Mouse (Mus musculus) spleen, adult 2 months (tissue): ENCODE results near the gene Abhd11. TPM values are rescaled to one million over a fixed set of nuclear protein-coding genes. Genes with fewer than 3 reads are reported as not detected.

Experiments used
- DNase-seq, 2 experiments: peaks; one replicate each; pipeline versions ENCODE4 v3.0.0 to v3.0.0-alpha.2; 2012 to 2021; ENCODE audit warnings: low spot score in 2 of 2, low read depth in 1 of 2
- H3K27ac ChIP-seq: fragments of 200-500 bp; 2 replicates; pipeline ENCODE4 v1.5.1; 2012; ENCODE audit warnings: low read length, inconsistent platforms; ENCODE audit not compliant: insufficient read depth
- H3K27me3 ChIP-seq: fragments of 200-500 bp; 2 replicates; pipeline ENCODE4 v1.6.1; 2012; ENCODE audit warnings: mild to moderate bottlenecking, moderate library complexity, low read length, inconsistent platforms; ENCODE audit not compliant: control insufficient read depth, insufficient read depth
- H3K36me3 ChIP-seq: fragments of 200-500 bp; 2 replicates; pipeline ENCODE4 v1.6.1; 2012; ENCODE audit warnings: mild to moderate bottlenecking, low read length, inconsistent platforms; ENCODE audit not compliant: control insufficient read depth, insufficient read depth
- H3K4me1 ChIP-seq: fragments of 200-500 bp; 2 replicates; pipeline ENCODE4 v1.6.1; 2011; ENCODE audit warnings: inconsistent platforms; ENCODE audit not compliant: control insufficient read depth, insufficient read depth, insufficient read length
- H3K4me3 ChIP-seq: fragments of 200-500 bp; 2 replicates; pipeline ENCODE4 v1.5.1; 2011; ENCODE audit warnings: mild to moderate bottlenecking, inconsistent platforms; ENCODE audit not compliant: insufficient read depth, insufficient read length; ENCODE audit errors: extremely low read depth
- CTCF ChIP-seq: fragments of 200-500 bp; IDR thresholded peaks from 2 replicates; pipeline ENCODE4 v1.5.1; 2011; ENCODE audit warnings: mild to moderate bottlenecking, inconsistent platforms; ENCODE audit not compliant: insufficient read depth, insufficient read length, insufficient replicate concordance; ENCODE audit errors: extremely low read depth
- POLR2A ChIP-seq: fragments of 200-500 bp; IDR thresholded peaks from 2 replicates; pipeline ENCODE4 v1.6.1; 2011; ENCODE audit warnings: low read depth, low read length, inconsistent platforms
- WGBS: fragments of 180-500 bp; shearing (Covaris S2); methylation state at CpG from one replicate; pipeline ENCODE4 v1.1.7; 2018; 5-methylcytosine and 5-hydroxymethylcytosine counted together
- polyA plus RNA-seq: library from polyadenylated mRNA; depleted of rRNA; stranded (reverse); fragments of >200 nt; gene quantifications from 2 replicates; pipeline ENCODE4 v1.2.3, GENCODE M21; 2012

Abhd11 gene
- polyA plus RNA-seq, 1 experiment: 43.6 TPM

DNA sequence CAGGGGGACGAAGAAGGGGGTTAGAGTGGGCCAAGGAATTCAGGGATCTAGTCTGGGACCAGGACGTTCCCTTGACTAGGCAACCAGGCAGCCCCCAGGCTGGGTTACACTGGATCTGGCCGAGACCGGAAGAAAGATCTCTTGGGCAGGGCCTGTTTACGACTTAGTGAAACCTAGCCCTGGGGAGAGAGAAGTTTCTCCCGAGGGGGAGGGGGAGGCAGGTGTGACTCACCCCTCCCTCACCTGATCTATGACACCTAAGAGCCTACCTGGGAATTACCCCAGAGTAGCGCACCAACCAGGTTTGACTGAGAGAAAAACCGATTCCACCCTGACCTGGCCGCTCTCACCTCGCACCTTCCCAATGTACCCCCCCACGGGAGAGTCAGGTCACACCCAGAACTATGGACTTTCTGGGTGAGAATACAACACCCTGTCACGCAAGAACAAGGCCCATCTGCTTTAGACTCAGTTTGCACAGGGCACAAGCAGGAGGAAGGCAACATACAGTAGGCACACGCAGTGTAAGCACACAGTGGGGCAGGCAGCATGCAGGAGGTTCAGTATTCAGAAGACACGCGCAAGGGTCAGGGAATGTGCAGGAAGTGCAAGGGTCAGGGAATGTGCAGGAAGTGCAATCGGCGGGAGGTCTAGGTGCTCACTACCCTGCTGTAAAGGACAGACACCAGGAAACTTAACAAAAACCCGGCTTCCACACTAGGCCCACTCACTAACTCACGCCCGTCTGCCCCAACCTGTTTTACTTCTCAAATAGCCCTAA, 41.6 kb upstream of the Abhd11 start:
- WGBS: 85% methylated on average over 20 of the region's 20 CpGs
- Histone ChIP-seq H3K4me1 (peaks cover 5% of the 10 kb centered on the region; the same call in 1 of the 2 replicates), H3K27me3 (no peaks in the 10 kb centered on the region), H3K4me3 (no peak overlapping the region), H3K36me3 (no peaks in the 10 kb centered on the region), H3K27ac (no peak overlapping the region)
- no peak for DNase-seq
- no peak for TF ChIP-seq CTCF
- no peak for TF ChIP-seq POLR2A

DNA sequence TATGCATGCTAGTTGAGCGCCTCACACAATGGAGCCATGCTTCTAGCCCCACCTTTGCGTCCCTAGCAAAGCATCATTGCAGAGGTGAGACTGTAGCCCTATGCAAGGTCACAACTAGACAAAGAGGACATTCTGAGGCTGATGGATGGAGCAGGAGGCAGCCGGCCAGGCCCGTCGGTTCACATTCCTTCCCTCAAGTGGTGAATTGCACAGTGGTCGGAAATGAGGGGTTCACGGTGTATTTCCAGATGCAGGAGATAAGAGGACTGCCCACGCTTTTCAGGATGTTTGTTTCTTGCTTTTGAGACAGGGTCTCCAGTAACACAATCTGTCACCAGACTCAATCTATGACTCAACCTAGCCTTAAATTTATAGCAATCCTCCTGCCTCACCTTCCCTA, 38.3 kb upstream of the Abhd11 start:
- no peaks in the 10 kb centered on the region for H3K36me3 ChIP-seq
- H3K27ac ChIP-seq: no peak overlapping the region
- DNase-seq: no peak
- no peaks in the 10 kb centered on the region for H3K27me3 ChIP-seq
- TF ChIP-seq CTCF (no peak), POLR2A (no peak)
- H3K4me3 ChIP-seq: no peak overlapping the region
- 87% methylated on average over 8 of the region's 8 CpGs for WGBS
- peaks cover 5% of the 10 kb centered on the region; the same call in 1 of the 2 replicates for H3K4me1 ChIP-seq

DNA sequence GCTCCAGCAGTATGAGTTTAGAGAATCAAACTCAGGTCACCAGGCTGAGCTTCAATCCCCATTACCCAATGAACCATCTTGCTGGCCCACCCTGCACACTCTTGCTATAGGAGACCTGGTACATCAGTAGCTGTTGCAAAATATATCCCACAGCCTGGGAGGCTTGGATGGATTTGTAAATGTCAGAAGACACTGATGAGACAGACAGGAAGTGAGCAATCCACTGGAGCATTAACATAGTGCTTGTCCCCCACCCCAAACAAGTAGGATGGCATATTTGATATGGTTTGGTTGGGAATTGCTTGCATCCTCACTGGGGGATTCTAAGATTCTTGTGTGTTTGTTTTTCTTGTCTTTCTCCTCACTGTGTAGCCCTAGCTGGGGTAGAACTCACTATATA, 35.9 kb upstream of the Abhd11 start:
- no peak for TF ChIP-seq POLR2A
- TF ChIP-seq CTCF: no peak
- no peaks in the 10 kb centered on the region for H3K27me3 ChIP-seq
- H3K27ac ChIP-seq: no peak overlapping the region
- H3K4me1 ChIP-seq: no peaks in the 10 kb centered on the region
- no peak overlapping the region for H3K4me3 ChIP-seq
- H3K36me3 ChIP-seq: no peaks in the 10 kb centered on the region
- no peak for DNase-seq

DNA sequence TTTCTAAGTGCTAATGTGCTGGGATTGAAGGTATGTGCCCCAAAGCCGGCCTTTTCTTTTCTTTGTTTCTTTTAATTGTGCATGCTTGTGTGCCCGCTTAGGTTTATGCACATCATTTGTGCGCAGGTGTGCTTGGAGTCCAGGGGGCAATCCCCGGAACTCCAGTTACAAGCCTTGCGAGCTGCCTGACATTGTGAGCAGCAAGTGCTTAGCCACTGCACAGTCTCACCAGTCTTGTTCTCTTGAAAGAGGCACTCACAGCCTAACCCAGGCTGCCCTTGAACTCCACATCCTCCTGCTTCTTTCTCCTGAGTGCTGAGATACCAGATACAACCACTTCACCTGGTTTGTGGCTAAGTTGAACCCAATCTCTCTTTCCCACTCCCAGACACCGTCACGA, 35.4 kb upstream of the Abhd11 start:
- H3K36me3 ChIP-seq: no peaks in the 10 kb centered on the region
- H3K27ac ChIP-seq: no peak overlapping the region
- TF ChIP-seq CTCF (no peak), POLR2A (no peak)

DNA sequence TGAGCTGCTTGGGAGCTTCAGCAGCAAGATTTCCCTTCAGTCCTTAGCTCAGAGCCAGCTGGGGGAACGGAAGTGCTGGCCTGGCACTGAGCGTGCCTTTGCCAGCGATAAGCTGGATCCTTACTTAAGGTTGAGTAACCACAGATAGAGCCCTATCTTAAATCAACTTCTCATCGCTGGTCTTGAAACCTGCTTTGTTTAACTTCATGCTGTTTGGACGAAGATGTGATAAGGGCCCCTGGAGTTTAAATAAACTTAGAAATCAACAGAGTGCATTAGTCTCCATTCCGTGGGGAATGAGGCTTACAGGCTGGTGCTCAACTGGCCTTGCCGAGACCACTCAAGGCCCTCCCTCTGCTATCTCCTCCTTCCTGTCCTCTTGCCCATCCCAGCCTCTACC, 34.7 kb upstream of the Abhd11 start:
- WGBS: 49% methylated on average over 7 of the region's 7 CpGs

More for the DNA sequence above, 35.4 kb upstream of the Abhd11 start:
- Histone ChIP-seq H3K4me1 (no peaks in the 10 kb centered on the region), H3K27me3 (no peaks in the 10 kb centered on the region), H3K4me3 (no peak overlapping the region)
- WGBS: 89% methylated on average over 7 of the region's 7 CpGs
- DNase-seq: no peak

DNA sequence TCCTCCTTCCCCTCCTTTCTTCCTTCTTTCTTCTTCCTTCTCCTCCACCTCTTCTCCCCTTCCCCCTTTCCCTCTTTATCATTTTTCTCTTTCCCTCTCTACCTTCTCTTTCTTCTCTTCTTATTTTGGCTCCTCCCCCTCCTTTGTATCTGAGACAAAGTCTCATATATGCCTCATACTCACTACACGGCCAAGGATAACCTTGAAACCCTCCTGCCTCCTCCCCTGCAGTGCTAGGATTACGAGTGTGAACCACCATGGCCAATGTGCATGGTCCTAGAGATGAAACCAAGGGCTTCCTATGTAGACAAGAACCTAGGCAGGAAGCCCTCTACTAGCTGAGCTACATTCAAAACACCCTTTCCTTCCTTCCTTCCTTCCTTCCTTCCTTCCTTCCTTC, 34.0 kb upstream of the Abhd11 start:
- H3K27me3 ChIP-seq: no peaks in the 10 kb centered on the region
- no peak for DNase-seq
- H3K36me3 ChIP-seq: no peaks in the 10 kb centered on the region
- no peak overlapping the region for H3K27ac ChIP-seq
- no peaks in the 10 kb centered on the region for H3K4me1 ChIP-seq
- WGBS: 39% methylated on average over 2 of the region's 2 CpGs
- H3K4me3 ChIP-seq: no peak overlapping the region
- TF ChIP-seq CTCF (no peak), POLR2A (no peak)

More for the DNA sequence above, 34.7 kb upstream of the Abhd11 start:
- no peak overlapping the region for H3K4me3 ChIP-seq
- TF ChIP-seq POLR2A: no peak
- TF ChIP-seq CTCF: no peak
- no peaks in the 10 kb centered on the region for H3K36me3 ChIP-seq
- no peaks in the 10 kb centered on the region for H3K27me3 ChIP-seq
- H3K27ac ChIP-seq: no peak overlapping the region
- H3K4me1 ChIP-seq: no peaks in the 10 kb centered on the region
- DNase-seq: no peak

DNA sequence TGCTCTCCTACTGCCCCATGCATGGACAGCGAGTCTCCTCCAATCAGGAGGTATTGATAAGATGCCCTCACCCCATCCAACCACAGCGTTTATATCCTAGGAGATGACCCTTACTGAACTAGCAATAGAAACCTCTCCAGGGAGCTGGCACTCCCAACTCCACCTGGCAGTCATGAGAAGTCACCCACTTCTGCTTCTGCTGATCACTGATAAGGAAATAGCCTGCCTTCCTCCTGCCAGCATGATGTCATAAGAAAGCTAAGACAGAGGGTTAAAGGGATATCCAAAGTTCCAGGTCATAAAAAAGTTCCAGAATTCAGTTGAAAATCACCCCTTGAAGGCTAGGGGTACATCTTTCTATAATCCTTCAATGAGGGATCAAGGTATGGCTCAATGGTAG, 32.8 kb upstream of the Abhd11 start:
- H3K27me3 ChIP-seq: no peaks in the 10 kb centered on the region
- no peaks in the 10 kb centered on the region for H3K36me3 ChIP-seq
- DNase-seq: no peak
- TF ChIP-seq CTCF: no peak
- TF ChIP-seq POLR2A: no peak
- H3K27ac ChIP-seq: no peak overlapping the region
- H3K4me3 ChIP-seq: no peak overlapping the region
- WGBS: 33% methylated on average over 2 of the region's 2 CpGs
- H3K4me1 ChIP-seq: no peaks in the 10 kb centered on the region
